Mouse (Mus musculus): ENCODE measurements at regions not wholly inside any gene's neighbourhood (a gene's known extent, or its start where the extent isn't known, plus 50 kb on each side); places are given as distances from the start of the nearest gene placed in this dataset.
A peak's percentile ranks its signal among the peaks of the same experiment; 100 is the strongest.

- Histone ChIP-seq H3K27me3 (ENCODE audit: control insufficient read depth, insufficient read depth, insufficient read length) (no peaks in the 10 kb centered on the region), H3K79me3 (ENCODE audit: low read depth) (no peaks in the 10 kb centered on the region), H3K36me3 (ENCODE audit: control insufficient read depth, insufficient read depth) (no peaks in the 10 kb centered on the region), H3ac (ENCODE audit: control insufficient read depth, insufficient read length, low read depth) (no peak overlapping the region), H3K79me2 (ENCODE audit: control insufficient read depth, insufficient read depth) (no peaks in the 10 kb centered on the region), H3K4me3 (ENCODE audit: insufficient read depth, poor library complexity, severe bottlenecking) (no peak overlapping the region)
- TF ChIP-seq MYOD1 (IDR thresholded peaks at IDR 0.05; ENCODE audit: control insufficient read depth, insufficient read length, low read depth) (peak; percentile 64), USF1 (IDR thresholded peaks at IDR 0.05; ENCODE audit: low read depth) (no peak), FOSL1 (IDR thresholded peaks at IDR 0.05; ENCODE audit: insufficient read depth, low read length, poor library complexity, severe bottlenecking) (no peak)
Observed at GRCm38 (mm10) chr7:134550221-134550809, 120.1 kb upstream of the Dock1 start.

- no peaks in the 10 kb centered on the region for H3K79me2 ChIP-seq (ENCODE audit: control insufficient read depth, insufficient read depth)
- no peaks in the 10 kb centered on the region for H3K79me3 ChIP-seq (ENCODE audit: low read depth)
Observed at GRCm38 (mm10) chr7:134552051-134552451, 118.4 kb upstream of the Dock1 start.

GRCm38 (mm10) chr7:134556061-134556460, 114.4 kb upstream of the Dock1 start:
- no peaks in the 10 kb centered on the region for H3K79me3 ChIP-seq (ENCODE audit: low read depth)
- no peak overlapping the region for H3ac ChIP-seq (ENCODE audit: control insufficient read depth, insufficient read length, low read depth)
- no peaks in the 10 kb centered on the region for H3K27me3 ChIP-seq (ENCODE audit: control insufficient read depth, insufficient read depth, insufficient read length)
- H3K36me3 ChIP-seq (ENCODE audit: control insufficient read depth, insufficient read depth): no peaks in the 10 kb centered on the region
- no peaks in the 10 kb centered on the region for H3K79me2 ChIP-seq (ENCODE audit: control insufficient read depth, insufficient read depth)
- TF ChIP-seq CTCF (IDR thresholded peaks at IDR 0.05; ENCODE audit: control insufficient read depth, insufficient read depth, insufficient read length) (no peak), MYOD1 (IDR thresholded peaks at IDR 0.05; ENCODE audit: control insufficient read depth, insufficient read length, low read depth) (no peak)
- no peak overlapping the region for H3K4me3 ChIP-seq (ENCODE audit: insufficient read depth, poor library complexity, severe bottlenecking)

More at GRCm38 (mm10) chr7:134552051-134552451, 118.4 kb upstream of the Dock1 start:
- no peak overlapping the region for H3ac ChIP-seq (ENCODE audit: control insufficient read depth, insufficient read length, low read depth)
- no peaks in the 10 kb centered on the region for H3K27me3 ChIP-seq (ENCODE audit: control insufficient read depth, insufficient read depth, insufficient read length)
- no peak overlapping the region for H3K4me3 ChIP-seq (ENCODE audit: insufficient read depth, poor library complexity, severe bottlenecking)
- no peaks in the 10 kb centered on the region for H3K36me3 ChIP-seq (ENCODE audit: control insufficient read depth, insufficient read depth)
- TF ChIP-seq CTCF (IDR thresholded peaks at IDR 0.05; ENCODE audit: control insufficient read depth, insufficient read depth, insufficient read length): no peak
- TF ChIP-seq FOSL1 (IDR thresholded peaks at IDR 0.05; ENCODE audit: insufficient read depth, low read length, poor library complexity, severe bottlenecking): no peak
- no peak for TF ChIP-seq CEBPB (IDR thresholded peaks at IDR 0.05; ENCODE audit: low read depth)
- TF ChIP-seq MAX (IDR thresholded peaks at IDR 0.05): no peak
- TF ChIP-seq MYOD1 (IDR thresholded peaks at IDR 0.05; ENCODE audit: control insufficient read depth, insufficient read length, low read depth): no peak
- no peak for TF ChIP-seq MYOG (IDR thresholded peaks at IDR 0.05; ENCODE audit: control insufficient read depth, extremely low read depth, insufficient read length)
- TF ChIP-seq USF1 (IDR thresholded peaks at IDR 0.05; ENCODE audit: low read depth): no peak

- Histone ChIP-seq H3K27me3 (ENCODE audit: control insufficient read depth, insufficient read depth, insufficient read length) (no peaks in the 10 kb centered on the region), H3K79me3 (ENCODE audit: low read depth) (no peaks in the 10 kb centered on the region), H3K4me3 (ENCODE audit: insufficient read depth, poor library complexity, severe bottlenecking) (no peak overlapping the region), H3ac (ENCODE audit: control insufficient read depth, insufficient read length, low read depth) (no peak overlapping the region), H3K79me2 (ENCODE audit: control insufficient read depth, insufficient read depth) (no peaks in the 10 kb centered on the region), H3K36me3 (ENCODE audit: control insufficient read depth, insufficient read depth) (no peaks in the 10 kb centered on the region)
- TF ChIP-seq CEBPB (IDR thresholded peaks at IDR 0.05; ENCODE audit: low read depth) (no peak), USF1 (IDR thresholded peaks at IDR 0.05; ENCODE audit: low read depth) (no peak), CTCF (IDR thresholded peaks at IDR 0.05; ENCODE audit: control insufficient read depth, insufficient read depth, insufficient read length) (peak; percentile 34), MYOG (IDR thresholded peaks at IDR 0.05; ENCODE audit: control insufficient read depth, extremely low read depth, insufficient read length) (no peak)
Observed at GRCm38 (mm10) chr7:134566322-134566721, 104.1 kb upstream of the Dock1 start.

GRCm38 (mm10) chr7:134569247-134569646, 101.2 kb upstream of the Dock1 start:
- no peaks in the 10 kb centered on the region for H3K79me3 ChIP-seq (ENCODE audit: low read depth)
- TF ChIP-seq CEBPB (IDR thresholded peaks at IDR 0.05; ENCODE audit: low read depth) (no peak), MYOD1 (IDR thresholded peaks at IDR 0.05; ENCODE audit: control insufficient read depth, insufficient read length, low read depth) (no peak), MYOG (IDR thresholded peaks at IDR 0.05; ENCODE audit: control insufficient read depth, extremely low read depth, insufficient read length) (no peak)
- no peak overlapping the region for H3ac ChIP-seq (ENCODE audit: control insufficient read depth, insufficient read length, low read depth)
- no peaks in the 10 kb centered on the region for H3K36me3 ChIP-seq (ENCODE audit: control insufficient read depth, insufficient read depth)
- no peaks in the 10 kb centered on the region for H3K79me2 ChIP-seq (ENCODE audit: control insufficient read depth, insufficient read depth)
- no peaks in the 10 kb centered on the region for H3K27me3 ChIP-seq (ENCODE audit: control insufficient read depth, insufficient read depth, insufficient read length)
- no peak overlapping the region for H3K4me3 ChIP-seq (ENCODE audit: insufficient read depth, poor library complexity, severe bottlenecking)

GRCm38 (mm10) chr7:134570176-134570810, 100.2 kb upstream of the Dock1 start:
- TF ChIP-seq CTCF (IDR thresholded peaks at IDR 0.05; ENCODE audit: control insufficient read depth, insufficient read depth, insufficient read length) (no peak), MYOG (IDR thresholded peaks at IDR 0.05; ENCODE audit: control insufficient read depth, extremely low read depth, insufficient read length) (no peak)
- H3K79me2 ChIP-seq (ENCODE audit: control insufficient read depth, insufficient read depth): no peaks in the 10 kb centered on the region
- H3K27me3 ChIP-seq (ENCODE audit: control insufficient read depth, insufficient read depth, insufficient read length): no peaks in the 10 kb centered on the region
- no peak overlapping the region for H3ac ChIP-seq (ENCODE audit: control insufficient read depth, insufficient read length, low read depth)
- H3K79me3 ChIP-seq (ENCODE audit: low read depth): no peaks in the 10 kb centered on the region
- no peak overlapping the region for H3K4me3 ChIP-seq (ENCODE audit: insufficient read depth, poor library complexity, severe bottlenecking)
- H3K36me3 ChIP-seq (ENCODE audit: control insufficient read depth, insufficient read depth): no peaks in the 10 kb centered on the region
